ENCODE assay signal across 8 mouse cellular contexts in genomic region chr7:127800435-127801009, GRCm38 (mm10). TPM values are rescaled to one million over a fixed set of nuclear protein-coding genes. Genes with fewer than 3 reads are reported as not detected.
A peak's percentile ranks its signal among the peaks of the same experiment; 100 is the strongest.
DNase-seq lines count a peak whose midpoint lies in the region; ATAC-seq lines count a peak whose summit lies in the region.

Gene Hsd3b7 (plus strand): TSS chr7:127800604.

- H3K4me1 ChIP-seq in hindbrain, embryonic 15.5 days (replicated peaks) = no peaks in the 10 kb centered on the region

- H3K9me3 ChIP-seq in hindbrain, embryonic 15.5 days = no peaks in the 10 kb centered on the region

- WGBS in hindbrain, embryonic 15.5 days = 30% methylated on average over 6 of the region's 6 CpGs

- H3K27me3 ChIP-seq in hindbrain, embryonic 15.5 days = no peaks in the 10 kb centered on the region

- H3K4me3 ChIP-seq in hindbrain, embryonic 15.5 days = no peak within 1 kb of the TSS

- H3K27ac ChIP-seq in hindbrain, embryonic 15.5 days (replicated peaks) = 0 out of 2 replicates have a peak within 1 kb of the TSS, but pooled peaks have one; percentile 5

- H3K9ac ChIP-seq in hindbrain, embryonic 15.5 days = no peak within 1 kb of the TSS

- peak; percentile 70 for DNase-seq in WW6 (ENCODE audit: low read depth, low spot score)
- DNase-seq in cerebellum, postnatal 4 days (ENCODE audit: low spot score in 2 of 2) = peak; percentile 81 to 91
- DNase-seq in gastrocnemius, adult 18-20 months (ENCODE audit: low spot score) = peak; percentile 95
- DNase-seq in layer of hippocampus, postnatal 36 days = peak; percentile 87
- peak; percentile 95 for DNase-seq in lung, postnatal 25 days (ENCODE audit: low spot score)
- DNase-seq in retina, adult 2 months (ENCODE audit: low read depth, low spot score) = peak; percentile 33
- DNase-seq in thymus, postnatal 25 days = peak; percentile 79

- H3K4me2 ChIP-seq in hindbrain, embryonic 15.5 days = peak within 1 kb of the TSS; percentile 40

- peaks cover 53% of the 10 kb centered on the region for H3K36me3 ChIP-seq in hindbrain, embryonic 15.5 days

- peak; percentile 66 for ATAC-seq in hindbrain, embryonic 15.5 days (ENCODE audit: low FRiP score, low read depth)

RNA-seq across cellular contexts. Expression of gene Hsd3b7, which starts in this region (rescaled TPM):
- 1 to 10 TPM; 4.2 TPM for total RNA-seq in gastrocnemius, adult 18-20 months (2021)
- 9.7 and 10.5 TPM in 2 replicates for polyA plus RNA-seq in hindbrain, embryonic 15.5 days (2015; fragmentation: Nextera tagmentation; extraction: Ambion mirVana)
- 1 to 10 TPM; 8.3 to 8.6 TPM for total RNA-seq in layer of hippocampus, postnatal 36 days (2021)

Comparison
In these comparisons a context has a peak if more than half of its experiments do, and no peak if none do; other contexts are left out.
1. DNase-seq: peak in every context shown above with its lines; median percentile 95 in gastrocnemius, adult 18-20 months; 95 in lung, postnatal 25 days; 87 in layer of hippocampus, postnatal 36 days; 86 in cerebellum, postnatal 4 days; 79 in thymus, postnatal 25 days; 70 in WW6; 33 in retina, adult 2 months.